Mouse (Mus musculus): ENCODE measurements at regions not wholly inside any gene's neighbourhood (a gene's known extent, or its start where the extent isn't known, plus 50 kb on each side); places are given as distances from the start of the nearest gene placed in this dataset.

- TF ChIP-seq USF1 (IDR thresholded peaks at IDR 0.05; ENCODE audit: low read depth) (no peak), POLR2A (IDR thresholded peaks at IDR 0.05; ENCODE audit: insufficient read length, low read depth) (no peak), MAX (IDR thresholded peaks at IDR 0.05; ENCODE audit: low read depth) (no peak), POLR2AphosphoS2 (IDR thresholded peaks at IDR 0.05; ENCODE audit: insufficient read length, low read depth) (no peak), SRF (IDR thresholded peaks at IDR 0.05; ENCODE audit: control insufficient read depth, insufficient read length, low read depth) (no peak), E2F4 (IDR thresholded peaks at IDR 0.05; ENCODE audit: insufficient read depth) (no peak), CEBPB (IDR thresholded peaks at IDR 0.05; ENCODE audit: insufficient read depth, poor library complexity, severe bottlenecking) (no peak)
These were observed 294.0 kb upstream of the Arglu1 start for GRCm38 (mm10) chr8:8984159-8984828.
